ENCODE assay signal across 8 mouse cellular contexts in the genomic region with DNA sequence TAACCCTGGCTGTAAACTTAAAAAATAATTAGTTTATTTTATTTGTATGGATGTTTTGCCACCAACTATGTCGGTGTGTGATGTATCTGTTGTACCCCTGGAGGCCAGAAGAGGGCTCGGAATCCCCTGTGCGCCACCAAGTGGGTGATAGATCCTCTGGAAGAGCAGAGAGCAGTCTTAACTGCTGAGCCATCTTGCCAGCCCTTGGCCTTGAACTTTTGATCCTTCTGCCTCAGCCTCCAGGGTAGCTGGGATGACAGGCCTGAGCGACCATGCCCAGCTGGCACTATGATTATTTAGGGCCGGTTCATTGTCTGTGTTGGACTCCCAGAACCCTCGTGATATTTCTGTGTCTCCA. TPM values are rescaled to one million over a fixed set of nuclear protein-coding genes. Genes with fewer than 3 reads are reported as not detected.
DNase-seq lines count a peak whose midpoint lies in the region; ATAC-seq and TF ChIP-seq lines count a peak whose summit lies in the region.

No protein-coding gene starts in this region.

- H3K36me3 ChIP-seq in forebrain, embryonic 12.5 days (replicated peaks), result no peaks in the 10 kb centered on the region
- no peaks in the 10 kb centered on the region for H3K36me3 ChIP-seq in hindbrain, embryonic 11.5 days (ENCODE audit: control insufficient read depth, insufficient read depth, low read length)
- H3K36me3 ChIP-seq in limb, embryonic 15.5 days, result no peaks in the 10 kb centered on the region
- H3K36me3 ChIP-seq in midbrain, embryonic 15.5 days (replicated peaks), result no peaks in the 10 kb centered on the region
- H3K36me3 ChIP-seq in testis, adult 2 months (ENCODE audit: control insufficient read depth, insufficient read depth, low read length), result no peaks in the 10 kb centered on the region

- H3K9me3 ChIP-seq in forebrain, embryonic 12.5 days, result no peaks in the 10 kb centered on the region
- no peaks in the 10 kb centered on the region for H3K9me3 ChIP-seq in hindbrain, embryonic 11.5 days (ENCODE audit: control insufficient read depth, low read length)
- H3K9me3 ChIP-seq in limb, embryonic 15.5 days, result no peaks in the 10 kb centered on the region
- H3K9me3 ChIP-seq in midbrain, embryonic 15.5 days, result no peaks in the 10 kb centered on the region

- H3K27ac ChIP-seq in forebrain, embryonic 12.5 days, result peak overlapping the region; percentile 75
- H3K27ac ChIP-seq in hindbrain, embryonic 11.5 days (ENCODE audit: low read depth, low read length), result no peak overlapping the region
- H3K27ac ChIP-seq in limb, embryonic 15.5 days, result peak overlapping the region; percentile 100
- no peak overlapping the region for H3K27ac ChIP-seq in midbrain, embryonic 15.5 days
- H3K27ac ChIP-seq in testis, adult 2 months (ENCODE audit: control insufficient read depth, insufficient read depth, low read depth, low read length), result 0 out of 2 replicates have a peak overlapping the region, but pooled peaks have one; percentile 38

- peak; percentile 63 for ATAC-seq in forebrain, embryonic 12.5 days (ENCODE audit: low FRiP score)
- peak; percentile 60 for ATAC-seq in hindbrain, embryonic 11.5 days (ENCODE audit: low FRiP score)
- ATAC-seq in limb, embryonic 15.5 days (ENCODE audit: insufficient number of reproducible peaks, low FRiP score, low TSS enrichment, low read depth), result no peak; the same call in 1 of the 2 replicates
- peak; percentile 50 for ATAC-seq in midbrain, embryonic 15.5 days (replicated peaks)

- 24% methylated on average over 6 of the region's 6 CpGs for WGBS in forebrain, embryonic 12.5 days
- WGBS in hindbrain, embryonic 11.5 days, result 24% methylated on average over 6 of the region's 6 CpGs
- 21% methylated on average over 6 of the region's 6 CpGs for WGBS in limb, embryonic 15.5 days
- 23% methylated on average over 6 of the region's 6 CpGs for WGBS in midbrain, embryonic 15.5 days

- H3K9ac ChIP-seq in forebrain, embryonic 12.5 days, result no peak overlapping the region
- H3K9ac ChIP-seq in hindbrain, embryonic 11.5 days (ENCODE audit: low read depth, low read length), result no peak overlapping the region
- no peak overlapping the region for H3K9ac ChIP-seq in limb, embryonic 15.5 days
- no peak overlapping the region for H3K9ac ChIP-seq in midbrain, embryonic 15.5 days

- peak overlapping the region; percentile 55 for H3K4me3 ChIP-seq in forebrain, embryonic 12.5 days (replicated peaks)
- peak overlapping the region; percentile 39; the same call in 1 of the 2 replicates for H3K4me3 ChIP-seq in hindbrain, embryonic 11.5 days (ENCODE audit: low read depth, low read length)
- peak overlapping the region; percentile 59 for H3K4me3 ChIP-seq in limb, embryonic 15.5 days
- H3K4me3 ChIP-seq in midbrain, embryonic 15.5 days, result peak overlapping the region; percentile 53
- H3K4me3 ChIP-seq in testis, adult 2 months (ENCODE audit: control insufficient read depth, low read depth, low read length), result no peak overlapping the region

- peak; percentile 42; the same call in 1 of the 2 replicates for TF ChIP-seq CTCF in testis, adult 2 months (IDR thresholded peaks at IDR 0.05; ENCODE audit: control insufficient read depth, insufficient read depth, insufficient replicate concordance, low read depth, low read length)

- peaks cover 13% of the 10 kb centered on the region for H3K4me1 ChIP-seq in forebrain, embryonic 12.5 days
- 0 out of 2 replicates have a peak, but pooled peaks cover 3% of the 10 kb centered on the region for H3K4me1 ChIP-seq in hindbrain, embryonic 11.5 days (replicated peaks; ENCODE audit: control insufficient read depth, insufficient read depth, low read length)
- peaks cover 16% of the 10 kb centered on the region for H3K4me1 ChIP-seq in limb, embryonic 15.5 days
- peaks cover 11% of the 10 kb centered on the region for H3K4me1 ChIP-seq in midbrain, embryonic 15.5 days
- H3K4me1 ChIP-seq in testis, adult 2 months (ENCODE audit: control insufficient read depth, insufficient read depth, low read length), result peaks cover 2% of the 10 kb centered on the region

- peak overlapping the region; percentile 64 for H3K4me2 ChIP-seq in forebrain, embryonic 12.5 days
- peak overlapping the region; percentile 49 for H3K4me2 ChIP-seq in hindbrain, embryonic 11.5 days (replicated peaks; ENCODE audit: low read depth, low read length)
- H3K4me2 ChIP-seq in limb, embryonic 15.5 days, result peak overlapping the region; percentile 65
- peak overlapping the region; percentile 61 for H3K4me2 ChIP-seq in midbrain, embryonic 15.5 days

- TF ChIP-seq POLR2A in testis, adult 2 months (IDR thresholded peaks at IDR 0.05; ENCODE audit: control insufficient read depth, low read depth, low read length), result no peak

- peak; percentile 60 for DNase-seq in left cerebral cortex, postnatal 4 days
- no peak for DNase-seq in left cerebral cortex, adult 18-20 months (ENCODE audit: low spot score in 2 of 2)
- DNase-seq in c-Kit-positive CD71-positive TER-119-positive erythroid progenitor cells, embryonic 14.5 days (ENCODE audit: low spot score), result peak; percentile 77
- DNase-seq in hindbrain, embryonic 11.5 days (ENCODE audit: low spot score), result peak; percentile 62

- H3K27me3 ChIP-seq in forebrain, embryonic 12.5 days, result no peaks in the 10 kb centered on the region
- H3K27me3 ChIP-seq in hindbrain, embryonic 11.5 days (ENCODE audit: control insufficient read depth, insufficient read depth, low read length), result no peaks in the 10 kb centered on the region
- H3K27me3 ChIP-seq in limb, embryonic 15.5 days, result no peaks in the 10 kb centered on the region
- no peaks in the 10 kb centered on the region for H3K27me3 ChIP-seq in midbrain, embryonic 15.5 days (replicated peaks)
- no peaks in the 10 kb centered on the region for H3K27me3 ChIP-seq in testis, adult 2 months (ENCODE audit: control insufficient read depth, insufficient read depth, low read length)

- intact Hi-C loops in left cerebral cortex, postnatal 4 days (cut with DNase I), result loop anchor here (10.0 kb wide), 1 partner anchor 174 kb away; the partner anchor contains the start of gene Ltbp4

RNA-seq across cellular contexts. Expression of gene Prx, which starts 9.5 kb away (rescaled TPM):
- 1 to 10 TPM; 2.6 to 2.7 TPM for total RNA-seq in left cerebral cortex, postnatal 4 days (2021)
- under 1 TPM; 0.23 to 0.33 TPM for total RNA-seq in left cerebral cortex, adult 18-20 months (2021)
- 2.9 and 3.5 TPM in 2 replicates for polyA plus RNA-seq in forebrain, embryonic 12.5 days (2016; fragmentation: Nextera tagmentation; extraction: Ambion mirVana)
- 0.53 and 1.0 TPM in 2 replicates for polyA plus RNA-seq in hindbrain, embryonic 11.5 days (2014; fragmentation: Nextera tagmentation; extraction: Ambion mirVana)
- 5.2 and 6.5 TPM in 2 replicates for polyA plus RNA-seq in limb, embryonic 15.5 days (2015; fragmentation: Nextera tagmentation; extraction: Ambion mirVana)
- 1.4 and 1.6 TPM in 2 replicates for polyA plus RNA-seq in midbrain, embryonic 15.5 days (2015; fragmentation: Nextera tagmentation; extraction: Ambion mirVana)
- polyA plus RNA-seq in testis, adult 2 months (2012; rRNA removed), result 0.33 and 0.42 TPM in 2 replicates

RNA-seq across cellular contexts. Expression of gene Hipk4, which starts 14.4 kb away (rescaled TPM):
- total RNA-seq in left cerebral cortex, postnatal 4 days (2021), result 1 to 10 TPM in 1 of 2 experiments, under 1 TPM in 1; 0.40 to 1.1 TPM
- total RNA-seq in left cerebral cortex, adult 18-20 months (2021), result under 1 TPM in 1 of 2 experiments, not detected in 1; 0.14 TPM
- polyA plus RNA-seq in forebrain, embryonic 12.5 days (2016; fragmentation: Nextera tagmentation; extraction: Ambion mirVana), result 0.26 and 0.57 TPM in 2 replicates
- polyA plus RNA-seq in hindbrain, embryonic 11.5 days (2014; fragmentation: Nextera tagmentation; extraction: Ambion mirVana), result 0.21 and 0.96 TPM in 2 replicates
- 0.65 and 0.68 TPM in 2 replicates for polyA plus RNA-seq in limb, embryonic 15.5 days (2015; fragmentation: Nextera tagmentation; extraction: Ambion mirVana)
- 0.83 and 0.99 TPM in 2 replicates for polyA plus RNA-seq in midbrain, embryonic 15.5 days (2015; fragmentation: Nextera tagmentation; extraction: Ambion mirVana)
- 122 and 138 TPM in 2 replicates for polyA plus RNA-seq in testis, adult 2 months (2012; rRNA removed)

RNA-seq across cellular contexts. Expression of gene Sertad1, which starts 21.9 kb away (rescaled TPM):
- total RNA-seq in left cerebral cortex, postnatal 4 days (2021), result 1 to 10 TPM; 3.3 to 3.5 TPM
- 10 to 100 TPM; 15.3 to 26.9 TPM for total RNA-seq in left cerebral cortex, adult 18-20 months (2021)
- polyA plus RNA-seq in forebrain, embryonic 12.5 days (2016; fragmentation: Nextera tagmentation; extraction: Ambion mirVana), result 12.9 and 13.1 TPM in 2 replicates
- polyA plus RNA-seq in hindbrain, embryonic 11.5 days (2014; fragmentation: Nextera tagmentation; extraction: Ambion mirVana), result 18.4 and 21.0 TPM in 2 replicates
- polyA plus RNA-seq in limb, embryonic 15.5 days (2015; fragmentation: Nextera tagmentation; extraction: Ambion mirVana), result 44.6 and 47.0 TPM in 2 replicates
- polyA plus RNA-seq in midbrain, embryonic 15.5 days (2015; fragmentation: Nextera tagmentation; extraction: Ambion mirVana), result 8.3 and 9.2 TPM in 2 replicates
- 15.4 and 19.1 TPM in 2 replicates for polyA plus RNA-seq in testis, adult 2 months (2012; rRNA removed)

RNA-seq across cellular contexts. Expression of gene Sertad3, which starts 35.1 kb away (rescaled TPM):
- 1 to 10 TPM; 3.1 to 3.2 TPM for total RNA-seq in left cerebral cortex, postnatal 4 days (2021)
- total RNA-seq in left cerebral cortex, adult 18-20 months (2021), result 1 to 10 TPM; 3.5 to 3.9 TPM
- polyA plus RNA-seq in forebrain, embryonic 12.5 days (2016; fragmentation: Nextera tagmentation; extraction: Ambion mirVana), result 20.0 and 21.9 TPM in 2 replicates
- polyA plus RNA-seq in hindbrain, embryonic 11.5 days (2014; fragmentation: Nextera tagmentation; extraction: Ambion mirVana), result 20.7 and 22.2 TPM in 2 replicates
- polyA plus RNA-seq in limb, embryonic 15.5 days (2015; fragmentation: Nextera tagmentation; extraction: Ambion mirVana), result 38.2 and 38.3 TPM in 2 replicates
- polyA plus RNA-seq in midbrain, embryonic 15.5 days (2015; fragmentation: Nextera tagmentation; extraction: Ambion mirVana), result 7.9 and 9.9 TPM in 2 replicates
- polyA plus RNA-seq in testis, adult 2 months (2012; rRNA removed), result 4.1 and 4.7 TPM in 2 replicates

RNA-seq across cellular contexts. Expression of gene Pld3, which starts 44.4 kb away (rescaled TPM):
- total RNA-seq in left cerebral cortex, postnatal 4 days (2021), result 100 to 1,000 TPM; 175 to 222 TPM
- 100 to 1,000 TPM; 750 TPM for total RNA-seq in left cerebral cortex, adult 18-20 months (2021)
- polyA plus RNA-seq in forebrain, embryonic 12.5 days (2016; fragmentation: Nextera tagmentation; extraction: Ambion mirVana), result 58.1 and 58.2 TPM in 2 replicates
- polyA plus RNA-seq in hindbrain, embryonic 11.5 days (2014; fragmentation: Nextera tagmentation; extraction: Ambion mirVana), result 72.1 and 72.9 TPM in 2 replicates
- 134 and 140 TPM in 2 replicates for polyA plus RNA-seq in limb, embryonic 15.5 days (2015; fragmentation: Nextera tagmentation; extraction: Ambion mirVana)
- polyA plus RNA-seq in midbrain, embryonic 15.5 days (2015; fragmentation: Nextera tagmentation; extraction: Ambion mirVana), result 156 and 157 TPM in 2 replicates
- 121 and 130 TPM in 2 replicates for polyA plus RNA-seq in testis, adult 2 months (2012; rRNA removed)

Comparison
In these comparisons a context has a peak if more than half of its experiments do, and no peak if none do; other contexts are left out.
1. DNase-seq: peak in left cerebral cortex, postnatal 4 days (single experiment), c-Kit-positive CD71-positive TER-119-positive erythroid progenitor cells, embryonic 14.5 days (single experiment) and hindbrain, embryonic 11.5 days (single experiment); none in left cerebral cortex, adult 18-20 months (0 of 2).
2. H3K27ac ChIP-seq: peak in forebrain, embryonic 12.5 days (single experiment), limb, embryonic 15.5 days (single experiment) and testis, adult 2 months (single experiment); none in hindbrain, embryonic 11.5 days (single experiment) and midbrain, embryonic 15.5 days (single experiment).
3. RNA of gene Hipk4, which starts 14.4 kb away (polyA plus RNA-seq): 122 to 138 TPM in testis, adult 2 months; 0.83 to 0.99 TPM in midbrain, embryonic 15.5 days, 0.21 to 0.96 TPM in hindbrain, embryonic 11.5 days, 0.65 to 0.68 TPM in limb, embryonic 15.5 days and 0.26 to 0.57 TPM in forebrain, embryonic 12.5 days; every median in the first group is over 10 times any median in the second.
4. Peak in every context shown above with its lines, with median percentiles within 50 percentile points of each other: H3K4me2 ChIP-seq.